In the genomic region with DNA sequence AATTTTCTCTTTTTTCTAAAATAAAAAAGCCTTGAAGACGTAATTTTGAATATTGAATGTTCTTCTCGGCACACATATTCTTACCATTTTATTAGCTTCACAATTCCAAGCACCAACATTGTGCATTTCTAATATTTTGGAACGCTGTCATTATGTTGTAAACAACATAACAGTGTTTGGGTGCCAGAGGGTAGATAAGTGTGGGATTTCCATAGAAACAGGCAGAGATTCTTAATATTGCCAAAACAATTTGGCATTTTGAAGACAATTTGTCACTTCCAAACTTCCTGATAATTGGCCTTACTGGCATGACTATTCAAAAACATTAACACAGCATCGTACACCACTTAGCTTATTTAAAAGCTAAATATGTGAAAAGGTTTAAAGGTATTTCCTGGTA, we compare ENCODE assay signal across 12 mouse cellular contexts.
"Had no signal": no experiment of that assay in that cellular context is flagged by ENCODE, and none has a peak within 500 bp of the region (broad histone marks: within the 10 kb centered on the region; RNA-seq: fewer than 3 reads in every experiment).

No protein-coding gene starts in this region.

- H3K9ac ChIP-seq: lung, embryonic 15.5 days; midbrain, embryonic 13.5 days; midbrain, embryonic 15.5 days; neural tube, embryonic 12.5 days; stomach, embryonic 15.5 days had no signal

- H3K27ac ChIP-seq: lung, embryonic 15.5 days; macrophage; midbrain, embryonic 13.5 days; midbrain, embryonic 15.5 days; neural tube, embryonic 12.5 days; stomach, embryonic 15.5 days; stomach, postnatal 0 days had no signal

- H3K9me3 ChIP-seq: lung, embryonic 15.5 days; megakaryocyte, embryonic 14.5 days; midbrain, embryonic 13.5 days; midbrain, embryonic 15.5 days; neural tube, embryonic 12.5 days; stomach, embryonic 15.5 days had no signal

- H3K4me1 ChIP-seq: lung, embryonic 15.5 days; megakaryocyte, embryonic 14.5 days; midbrain, embryonic 13.5 days; midbrain, embryonic 15.5 days; neural tube, embryonic 12.5 days; stomach, embryonic 15.5 days had no signal

- H3K4me2 ChIP-seq: lung, embryonic 15.5 days; midbrain, embryonic 11.5 days; midbrain, embryonic 13.5 days; midbrain, embryonic 15.5 days; neural tube, embryonic 12.5 days; stomach, embryonic 15.5 days had no signal

- H3K27me3 ChIP-seq: lung, embryonic 15.5 days; megakaryocyte, embryonic 14.5 days; midbrain, embryonic 13.5 days; midbrain, embryonic 15.5 days; neural tube, embryonic 12.5 days; stomach, embryonic 15.5 days had no signal

- H3K4me3 ChIP-seq: lung, embryonic 15.5 days; megakaryocyte, embryonic 14.5 days; midbrain, embryonic 13.5 days; midbrain, embryonic 15.5 days; neural tube, embryonic 12.5 days; stomach, embryonic 15.5 days had no signal

- H3K36me3 ChIP-seq: lung, embryonic 15.5 days; midbrain, embryonic 13.5 days; midbrain, embryonic 15.5 days; neural tube, embryonic 12.5 days; stomach, embryonic 15.5 days had no signal

- DNase-seq: thymus, adult 2 months; thymus, postnatal 25 days; thymus, postnatal 4 days had no signal
